11 mouse cellular contexts compared by ENCODE assay signal in the genomic region with DNA sequence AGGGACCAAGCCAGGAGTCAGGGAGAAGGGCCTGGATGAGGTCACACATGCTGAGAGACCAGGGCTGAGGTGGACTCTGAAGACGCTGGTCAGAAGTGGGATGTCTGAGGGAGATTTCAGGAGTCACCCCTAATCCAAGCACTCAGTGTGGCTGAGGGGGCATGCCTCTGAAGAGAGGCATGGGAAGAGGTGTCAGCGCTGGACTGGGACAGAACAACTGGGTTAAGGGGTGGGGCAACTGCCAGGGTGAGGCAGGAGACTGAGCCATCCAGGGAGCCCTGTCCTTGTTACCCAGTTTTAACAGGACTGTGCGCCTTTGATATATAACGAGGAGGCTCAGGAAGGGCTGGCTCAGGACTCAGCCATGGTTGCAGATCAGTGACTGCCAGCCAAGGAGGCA. TPM values are rescaled to one million over a fixed set of nuclear protein-coding genes. Genes with fewer than 3 reads are reported as not detected.
DNase-seq lines count a peak whose midpoint lies in the region; ATAC-seq and TF ChIP-seq lines count a peak whose summit lies in the region.
"Had no signal": no experiment of that assay in that cellular context is flagged by ENCODE, and none has a peak within 500 bp of the region (broad histone marks: within the 10 kb centered on the region; RNA-seq: fewer than 3 reads in every experiment).

No protein-coding gene starts in this region.

- H3K9me3 ChIP-seq in heart, embryonic 10.5 days: no peaks in the 10 kb centered on the region
- H3K9me3 ChIP-seq in liver, postnatal 0 days (ENCODE audit: low read length): no peaks in the 10 kb centered on the region
- no peaks in the 10 kb centered on the region for H3K9me3 ChIP-seq in liver, embryonic 12.5 days (replicated peaks)
- H3K9me3 ChIP-seq in neural tube, embryonic 15.5 days (replicated peaks): no peaks in the 10 kb centered on the region
- H3K9me3 ChIP-seq: midbrain, embryonic 13.5 days; neural tube, embryonic 13.5 days had no signal

- DNase-seq in heart, embryonic 10.5 days (ENCODE audit: low spot score): no peak
- no peak for DNase-seq in heart, postnatal 25 days (ENCODE audit: low spot score)
- DNase-seq in liver, postnatal 0 days: no peak
- peak; percentile 18 to 22 for DNase-seq in cerebellum, postnatal 36 days
- peak; percentile 25 for DNase-seq in lung, postnatal 36 days

- no peak overlapping the region for H3K9ac ChIP-seq in liver, postnatal 0 days (replicated peaks)
- H3K9ac ChIP-seq in liver, embryonic 12.5 days: no peak overlapping the region
- H3K9ac ChIP-seq in neural tube, embryonic 15.5 days (replicated peaks): no peak overlapping the region
- H3K9ac ChIP-seq: liver, embryonic 14.5 days; neural tube, embryonic 13.5 days had no signal

- peak overlapping the region; percentile 37; the same call in 1 of the 2 replicates for H3K27ac ChIP-seq in heart, embryonic 10.5 days
- peak overlapping the region; percentile 53 for H3K27ac ChIP-seq in liver, postnatal 0 days (ENCODE audit: low read depth)
- no peak overlapping the region for H3K27ac ChIP-seq in liver, embryonic 12.5 days
- H3K27ac ChIP-seq in neural tube, embryonic 15.5 days (replicated peaks): no peak overlapping the region
- H3K27ac ChIP-seq: left cerebral cortex, adult 2 months; liver, embryonic 14.5 days; midbrain, embryonic 13.5 days had no signal

- H3K4me2 ChIP-seq in liver, postnatal 0 days (ENCODE audit: low read depth, low read length): no peak overlapping the region
- no peak overlapping the region for H3K4me2 ChIP-seq in liver, embryonic 12.5 days
- H3K4me2 ChIP-seq in neural tube, embryonic 15.5 days: no peak overlapping the region

- peaks cover 31% of the 10 kb centered on the region for H3K4me1 ChIP-seq in heart, embryonic 10.5 days
- H3K4me1 ChIP-seq in liver, postnatal 0 days (ENCODE audit: insufficient read depth): peaks cover 10% of the 10 kb centered on the region
- peaks cover 20% of the 10 kb centered on the region for H3K4me1 ChIP-seq in liver, embryonic 12.5 days
- peaks cover 11% of the 10 kb centered on the region for H3K4me1 ChIP-seq in neural tube, embryonic 15.5 days

- no peak overlapping the region for H3K4me3 ChIP-seq in heart, embryonic 10.5 days
- no peak overlapping the region for H3K4me3 ChIP-seq in liver, postnatal 0 days (ENCODE audit: low read depth, low read length)
- H3K4me3 ChIP-seq in liver, embryonic 12.5 days: no peak overlapping the region
- H3K4me3 ChIP-seq in neural tube, embryonic 15.5 days (replicated peaks): no peak overlapping the region
- H3K4me3 ChIP-seq: left cerebral cortex, adult 2 months; midbrain, embryonic 13.5 days; neural tube, embryonic 13.5 days had no signal

- intact Hi-C loops in heart, postnatal 25 days (cut with DNase I): no loop called here

- peaks cover 14% of the 10 kb centered on the region; the same call in 1 of the 2 replicates for H3K27me3 ChIP-seq in heart, embryonic 10.5 days (ENCODE audit: insufficient read depth, poor library complexity, severe bottlenecking)
- no peaks in the 10 kb centered on the region for H3K27me3 ChIP-seq in liver, postnatal 0 days (ENCODE audit: insufficient read depth, low read length)
- peaks cover 5% of the 10 kb centered on the region; the same call in 1 of the 2 replicates for H3K27me3 ChIP-seq in liver, embryonic 12.5 days (replicated peaks)
- H3K27me3 ChIP-seq in neural tube, embryonic 15.5 days (replicated peaks): no peaks in the 10 kb centered on the region
- H3K27me3 ChIP-seq: midbrain, embryonic 13.5 days; neural tube, embryonic 13.5 days had no signal

- peaks cover 27% of the 10 kb centered on the region for H3K36me3 ChIP-seq in heart, embryonic 10.5 days
- peaks cover 26% of the 10 kb centered on the region for H3K36me3 ChIP-seq in liver, postnatal 0 days (replicated peaks; ENCODE audit: insufficient read depth, low read length)
- H3K36me3 ChIP-seq in liver, embryonic 12.5 days: peaks cover 23% of the 10 kb centered on the region
- peaks cover 30% of the 10 kb centered on the region for H3K36me3 ChIP-seq in neural tube, embryonic 15.5 days

- ATAC-seq in liver, postnatal 0 days: no peak
- no peak for ATAC-seq in liver, embryonic 12.5 days
- ATAC-seq in neural tube, embryonic 15.5 days (ENCODE audit: low FRiP score): no peak
- ATAC-seq: midbrain, embryonic 13.5 days had no signal

- 58% methylated on average over 4 of the region's 4 CpGs for WGBS in heart, embryonic 10.5 days
- 61% methylated on average over 4 of the region's 4 CpGs for WGBS in liver, postnatal 0 days (ENCODE audit: insufficient replicate concordance)
- WGBS in liver, embryonic 12.5 days (ENCODE audit: insufficient replicate concordance): 54% methylated on average over 4 of the region's 4 CpGs
- WGBS in neural tube, embryonic 15.5 days: 72% methylated on average over 4 of the region's 4 CpGs

- no peak for TF ChIP-seq EP300 in liver, postnatal 0 days (IDR thresholded peaks at IDR 0.05; ENCODE audit: low read depth)

- TF ChIP-seq CTCF in liver, postnatal 0 days (IDR thresholded peaks at IDR 0.05; ENCODE audit: low read depth): no peak

RNA-seq across cellular contexts. Expression of gene Blm, which starts 51.2 kb away (rescaled TPM):
- 32.3 and 35.6 TPM in 2 replicates for polyA plus RNA-seq in heart, embryonic 10.5 days (2016; fragmentation: Nextera tagmentation; extraction: Ambion mirVana)
- 1 to 10 TPM; 1.5 to 2.0 TPM for total RNA-seq in heart, postnatal 25 days (2021)
- polyA plus RNA-seq in liver, postnatal 0 days (2015; fragmentation: Nextera tagmentation; extraction: Ambion mirVana): 8.1 and 11.8 TPM in 2 replicates
- polyA plus RNA-seq in liver, embryonic 12.5 days (2016; fragmentation: Nextera tagmentation; extraction: Ambion mirVana): 47.2 and 47.8 TPM in 2 replicates
- 7.4 and 11.3 TPM in 2 replicates for polyA plus RNA-seq in neural tube, embryonic 15.5 days (2015; fragmentation: Nextera tagmentation; extraction: Ambion mirVana)

Comparison
In these comparisons a context has a peak if more than half of its experiments do, and no peak if none do; other contexts are left out.
1. H3K27ac ChIP-seq: peak in heart, embryonic 10.5 days (single experiment) and liver, postnatal 0 days (single experiment); none in liver, embryonic 12.5 days (single experiment) and neural tube, embryonic 15.5 days (single experiment).
2. DNase-seq: peak in cerebellum, postnatal 36 days (2 of 2) and lung, postnatal 36 days (single experiment); none in heart, embryonic 10.5 days (single experiment), heart, postnatal 25 days (single experiment) and liver, postnatal 0 days (single experiment).